Mouse (Mus musculus): ENCODE data around the gene Ank2.

- TF ChIP-seq POLR2A (IDR thresholded peaks at IDR 0.05; ENCODE audit: control insufficient read depth, low read depth, low read length) (no peak), CTCF (IDR thresholded peaks at IDR 0.05; ENCODE audit: control insufficient read depth, insufficient read depth, insufficient replicate concordance, low read depth, low read length) (no peak)
Measured at GRCm38 (mm10) chr3:126962326-126962725, 536.8 kb downstream of the Ank2 start.
